Mouse (Mus musculus) mouse embryonic stem cell (cell line): ENCODE results near the gene Mtmr14.

Source experiments
- in situ Hi-C, 2 experiments: fragments of 300-500 bp; cut with MboI; formaldehyde crosslinking; loops; 1 replicate in 1 of 2; 3 replicates in 1 of 2; pipeline ENCODE4 v1.14.3; 2019 to 2020; ENCODE audit warnings: low sequenced_read_pairs in 2 of 2, low pct_unique_long_range_greater_than_20kb in 1 of 2, mixed read lengths in 1 of 2; ENCODE audit not compliant: unreplicated experiment in 1 of 2

The Mtmr14 gene

GRCm38 (mm10) chr6:113307481-113308121 lies 70.0 kb downstream of the Mtmr14 start:
- in situ Hi-C loops: no loop called here

GRCm38 (mm10) chr6:113308141-113308540 lies 70.5 kb downstream of the Mtmr14 start:
- in situ Hi-C loops: no loop called here

GRCm38 (mm10) chr6:113315972-113316371 lies 78.3 kb downstream of the Mtmr14 start:
- in situ Hi-C loops: no loop called here

GRCm38 (mm10) chr6:113326533-113327315 lies 89.1 kb downstream of the Mtmr14 start, which contains the start of gene Ogg1:
Ogg1 (plus strand) TSS chr6:113326972.
- in situ Hi-C loops: no loop called here

- in situ Hi-C loops: no loop called here
These were observed 91.8 kb downstream of the Mtmr14 start for GRCm38 (mm10) chr6:113329396-113329795.

GRCm38 (mm10) chr6:113330547-113330946 lies 92.9 kb downstream of the Mtmr14 start:
- in situ Hi-C loops: no loop called here
